ENCODE assay signal across 8 mouse cellular contexts in genomic region chr4:101357923-101358322, GRCm38 (mm10).
A peak's percentile ranks its signal among the peaks of the same experiment; 100 is the strongest.
DNase-seq lines count a peak whose midpoint lies in the region; ATAC-seq and TF ChIP-seq lines count a peak whose summit lies in the region.

No protein-coding gene starts in this region.

- TF ChIP-seq CTCF in gastrocnemius, adult 2 months (IDR thresholded peaks at IDR 0.05) = no peak
- no peak for TF ChIP-seq CTCF in bone marrow macrophage, adult 2 months (IDR thresholded peaks at IDR 0.05; ENCODE audit: low read depth, low read length)

- H3K36me3 ChIP-seq in hindbrain, embryonic 15.5 days = no peaks in the 10 kb centered on the region
- H3K36me3 ChIP-seq in midbrain, embryonic 10.5 days = no peaks in the 10 kb centered on the region

- no peak for DNase-seq in gastrocnemius, adult 2 months
- no peak for DNase-seq in gastrocnemius, adult 18-20 months (ENCODE audit: low spot score)
- DNase-seq in midbrain, embryonic 10.5 days (ENCODE audit: low spot score) = no peak
- DNase-seq in left cerebral cortex, postnatal 25 days (ENCODE audit: low spot score in 2 of 2) = no peak
- no peak for DNase-seq in spleen, adult 18-20 months
- no peak for DNase-seq in cerebellum, postnatal 25 days

- H3K27ac ChIP-seq in gastrocnemius, adult 2 months = peak overlapping the region; percentile 100
- H3K27ac ChIP-seq in bone marrow macrophage, adult 2 months (ENCODE audit: insufficient read depth, low read depth, low read length) = no peak overlapping the region
- H3K27ac ChIP-seq in hindbrain, embryonic 15.5 days (replicated peaks) = no peak overlapping the region
- no peak overlapping the region for H3K27ac ChIP-seq in midbrain, embryonic 10.5 days (replicated peaks)

- ATAC-seq in hindbrain, embryonic 15.5 days (ENCODE audit: low FRiP score, low read depth) = no peak

- H3K27me3 ChIP-seq in hindbrain, embryonic 15.5 days = no peaks in the 10 kb centered on the region
- no peaks in the 10 kb centered on the region; the same call in 1 of the 2 replicates for H3K27me3 ChIP-seq in midbrain, embryonic 10.5 days (ENCODE audit: low read depth, poor library complexity, severe bottlenecking)

- H3K9me3 ChIP-seq in hindbrain, embryonic 15.5 days = no peaks in the 10 kb centered on the region
- no peaks in the 10 kb centered on the region for H3K9me3 ChIP-seq in midbrain, embryonic 10.5 days (replicated peaks)

- H3K4me2 ChIP-seq in hindbrain, embryonic 15.5 days = peak overlapping the region; percentile 85

- intact Hi-C loops in gastrocnemius, adult 2 months (cut with DNase I) = loop anchor here (5.0 kb wide), 1 partner anchor 96 kb away; no protein-coding TSS in a partner anchor
- intact Hi-C loops in left cerebral cortex, postnatal 25 days (cut with DNase I) = loop anchor here (5.0 to 10.0 kb wide), 3 partner anchors 64 to 287 kb away; partner anchors contain the start of gene Leprot

- peaks cover 15% of the 10 kb centered on the region for H3K4me1 ChIP-seq in bone marrow macrophage, adult 2 months (ENCODE audit: control insufficient read depth, insufficient read depth, low read length)
- peaks cover 34% of the 10 kb centered on the region for H3K4me1 ChIP-seq in hindbrain, embryonic 15.5 days (replicated peaks)
- H3K4me1 ChIP-seq in midbrain, embryonic 10.5 days = peaks cover 34% of the 10 kb centered on the region

- no peak overlapping the region for H3K9ac ChIP-seq in hindbrain, embryonic 15.5 days

- 67% methylated on average over 8 of the region's 8 CpGs for WGBS in hindbrain, embryonic 15.5 days
- WGBS in midbrain, embryonic 10.5 days = 93% methylated on average over 8 of the region's 8 CpGs

- H3K4me3 ChIP-seq in gastrocnemius, adult 2 months = peak overlapping the region; percentile 94
- H3K4me3 ChIP-seq in bone marrow macrophage, adult 2 months (ENCODE audit: insufficient read depth, low read length) = peak overlapping the region; percentile 96
- peak overlapping the region; percentile 92 for H3K4me3 ChIP-seq in hindbrain, embryonic 15.5 days
- H3K4me3 ChIP-seq in midbrain, embryonic 10.5 days = 0 out of 2 replicates have a peak overlapping the region, but pooled peaks have one; percentile 78

- TF ChIP-seq POLR2A in bone marrow macrophage, adult 2 months (IDR thresholded peaks at IDR 0.05; ENCODE audit: borderline replicate concordance, low read depth, low read length) = no peak
